Mouse (Mus musculus): ENCODE measurements around the gene Cfap58. TPM values are rescaled to one million over a fixed set of nuclear protein-coding genes. Genes with fewer than 3 reads are reported as not detected.

Gene Cfap58
- polyA plus RNA-seq, 1 experiment: 49.3 TPM

GRCm38 (mm10) chr19:47929043-47929442 is 8.4 kb upstream of the Cfap58 start:
- H3K4me1 ChIP-seq (ENCODE audit: control insufficient read depth, insufficient read depth, low read length): no peaks in the 10 kb centered on the region
- no peak for TF ChIP-seq CTCF (IDR thresholded peaks at IDR 0.05; ENCODE audit: control insufficient read depth, insufficient read depth, insufficient replicate concordance, low read depth, low read length)
- no peak for TF ChIP-seq POLR2A (IDR thresholded peaks at IDR 0.05; ENCODE audit: control insufficient read depth, low read depth, low read length)
- no peak overlapping the region for H3K27ac ChIP-seq (ENCODE audit: control insufficient read depth, insufficient read depth, low read depth, low read length)
- no peaks in the 10 kb centered on the region for H3K36me3 ChIP-seq (ENCODE audit: control insufficient read depth, insufficient read depth, low read length)
- H3K27me3 ChIP-seq (ENCODE audit: control insufficient read depth, insufficient read depth, low read length): no peaks in the 10 kb centered on the region
- H3K4me3 ChIP-seq (ENCODE audit: control insufficient read depth, low read depth, low read length): no peak overlapping the region

- Histone ChIP-seq H3K27ac (ENCODE audit: control insufficient read depth, insufficient read depth, low read depth, low read length) (no peak overlapping the region), H3K4me1 (ENCODE audit: control insufficient read depth, insufficient read depth, low read length) (peaks cover 2% of the 10 kb centered on the region; the same call in 1 of the 2 replicates), H3K27me3 (ENCODE audit: control insufficient read depth, insufficient read depth, low read length) (no peaks in the 10 kb centered on the region), H3K4me3 (ENCODE audit: control insufficient read depth, low read depth, low read length) (no peak overlapping the region), H3K36me3 (ENCODE audit: control insufficient read depth, insufficient read depth, low read length) (no peaks in the 10 kb centered on the region)
- TF ChIP-seq POLR2A (IDR thresholded peaks at IDR 0.05; ENCODE audit: control insufficient read depth, low read depth, low read length) (no peak), CTCF (IDR thresholded peaks at IDR 0.05; ENCODE audit: control insufficient read depth, insufficient read depth, insufficient replicate concordance, low read depth, low read length) (no peak)
These were observed 5.4 kb upstream of the Cfap58 start for GRCm38 (mm10) chr19:47931982-47932638.

GRCm38 (mm10) chr19:47934146-47934545 is 3.3 kb upstream of the Cfap58 start:
- no peaks in the 10 kb centered on the region for H3K27me3 ChIP-seq (ENCODE audit: control insufficient read depth, insufficient read depth, low read length)
- no peak overlapping the region for H3K4me3 ChIP-seq (ENCODE audit: control insufficient read depth, low read depth, low read length)
- peaks cover 10% of the 10 kb centered on the region for H3K4me1 ChIP-seq (ENCODE audit: control insufficient read depth, insufficient read depth, low read length)
- TF ChIP-seq CTCF (IDR thresholded peaks at IDR 0.05; ENCODE audit: control insufficient read depth, insufficient read depth, insufficient replicate concordance, low read depth, low read length) (no peak), POLR2A (IDR thresholded peaks at IDR 0.05; ENCODE audit: control insufficient read depth, low read depth, low read length) (no peak)
- H3K27ac ChIP-seq (ENCODE audit: control insufficient read depth, insufficient read depth, low read depth, low read length): no peak overlapping the region
- H3K36me3 ChIP-seq (ENCODE audit: control insufficient read depth, insufficient read depth, low read length): no peaks in the 10 kb centered on the region

- Histone ChIP-seq H3K4me3 (ENCODE audit: control insufficient read depth, low read depth, low read length) (no peak overlapping the region), H3K27ac (ENCODE audit: control insufficient read depth, insufficient read depth, low read depth, low read length) (no peak overlapping the region)
These were observed 2.7 kb upstream of the Cfap58 start for GRCm38 (mm10) chr19:47934636-47935238.

GRCm38 (mm10) chr19:47935530-47935929 is 1.9 kb upstream of the Cfap58 start:
- no peak for TF ChIP-seq POLR2A (IDR thresholded peaks at IDR 0.05; ENCODE audit: control insufficient read depth, low read depth, low read length)
- TF ChIP-seq CTCF (IDR thresholded peaks at IDR 0.05; ENCODE audit: control insufficient read depth, insufficient read depth, insufficient replicate concordance, low read depth, low read length): no peak
- Histone ChIP-seq H3K4me3 (ENCODE audit: control insufficient read depth, low read depth, low read length) (no peak overlapping the region), H3K27ac (ENCODE audit: control insufficient read depth, insufficient read depth, low read depth, low read length) (no peak overlapping the region), H3K4me1 (ENCODE audit: control insufficient read depth, insufficient read depth, low read length) (peaks cover 10% of the 10 kb centered on the region), H3K36me3 (ENCODE audit: control insufficient read depth, insufficient read depth, low read length) (no peaks in the 10 kb centered on the region), H3K27me3 (ENCODE audit: control insufficient read depth, insufficient read depth, low read length) (no peaks in the 10 kb centered on the region)

More at GRCm38 (mm10) chr19:47934636-47935238, 2.7 kb upstream of the Cfap58 start:
- H3K27me3 ChIP-seq (ENCODE audit: control insufficient read depth, insufficient read depth, low read length): no peaks in the 10 kb centered on the region
- H3K36me3 ChIP-seq (ENCODE audit: control insufficient read depth, insufficient read depth, low read length): no peaks in the 10 kb centered on the region
- no peak for TF ChIP-seq CTCF (IDR thresholded peaks at IDR 0.05; ENCODE audit: control insufficient read depth, insufficient read depth, insufficient replicate concordance, low read depth, low read length)
- TF ChIP-seq POLR2A (IDR thresholded peaks at IDR 0.05; ENCODE audit: control insufficient read depth, low read depth, low read length): no peak
- H3K4me1 ChIP-seq (ENCODE audit: control insufficient read depth, insufficient read depth, low read length): peaks cover 10% of the 10 kb centered on the region

- TF ChIP-seq POLR2A (IDR thresholded peaks at IDR 0.05; ENCODE audit: control insufficient read depth, low read depth, low read length) (no peak), CTCF (IDR thresholded peaks at IDR 0.05; ENCODE audit: control insufficient read depth, insufficient read depth, insufficient replicate concordance, low read depth, low read length) (no peak)
- H3K4me1 ChIP-seq (ENCODE audit: control insufficient read depth, insufficient read depth, low read length): peaks cover 10% of the 10 kb centered on the region
- H3K4me3 ChIP-seq (ENCODE audit: control insufficient read depth, low read depth, low read length): no peak overlapping the region
- H3K27me3 ChIP-seq (ENCODE audit: control insufficient read depth, insufficient read depth, low read length): no peaks in the 10 kb centered on the region
- H3K27ac ChIP-seq (ENCODE audit: control insufficient read depth, insufficient read depth, low read depth, low read length): no peak overlapping the region
- H3K36me3 ChIP-seq (ENCODE audit: control insufficient read depth, insufficient read depth, low read length): no peaks in the 10 kb centered on the region
These were observed 985 bp upstream of the Cfap58 start for GRCm38 (mm10) chr19:47936490-47936889.

GRCm38 (mm10) chr19:47936938-47937337 is 537 bp upstream of the Cfap58 start:
- Histone ChIP-seq H3K36me3 (ENCODE audit: control insufficient read depth, insufficient read depth, low read length) (no peaks in the 10 kb centered on the region), H3K27ac (ENCODE audit: control insufficient read depth, insufficient read depth, low read depth, low read length) (no peak overlapping the region), H3K4me1 (ENCODE audit: control insufficient read depth, insufficient read depth, low read length) (peaks cover 10% of the 10 kb centered on the region), H3K27me3 (ENCODE audit: control insufficient read depth, insufficient read depth, low read length) (no peaks in the 10 kb centered on the region), H3K4me3 (ENCODE audit: control insufficient read depth, low read depth, low read length) (no peak overlapping the region)
- TF ChIP-seq CTCF (IDR thresholded peaks at IDR 0.05; ENCODE audit: control insufficient read depth, insufficient read depth, insufficient replicate concordance, low read depth, low read length): no peak
- TF ChIP-seq POLR2A (IDR thresholded peaks at IDR 0.05; ENCODE audit: control insufficient read depth, low read depth, low read length): no peak

Measured in testis, adult 2 months (tissue).